Mouse (Mus musculus) embryonic fibroblast, embryonic 13.5 days (primary cell): ENCODE measurements around the gene Jtb.

ENCODE experiments used
- CTCF ChIP-seq: IDR thresholded peaks from 2 replicates; pipeline ENCODE4 v1.5.1; 2011; ENCODE audit warnings: mild to moderate bottlenecking, control low read depth, low read length, moderate library complexity, borderline replicate concordance; ENCODE audit not compliant: insufficient read depth
- POLR2A ChIP-seq: IDR thresholded peaks from 2 replicates; pipeline ENCODE4 v1.6.1; 2011; ENCODE audit warnings: low read depth, mild to moderate bottlenecking, control low read depth, low read length, moderate library complexity

DNA sequence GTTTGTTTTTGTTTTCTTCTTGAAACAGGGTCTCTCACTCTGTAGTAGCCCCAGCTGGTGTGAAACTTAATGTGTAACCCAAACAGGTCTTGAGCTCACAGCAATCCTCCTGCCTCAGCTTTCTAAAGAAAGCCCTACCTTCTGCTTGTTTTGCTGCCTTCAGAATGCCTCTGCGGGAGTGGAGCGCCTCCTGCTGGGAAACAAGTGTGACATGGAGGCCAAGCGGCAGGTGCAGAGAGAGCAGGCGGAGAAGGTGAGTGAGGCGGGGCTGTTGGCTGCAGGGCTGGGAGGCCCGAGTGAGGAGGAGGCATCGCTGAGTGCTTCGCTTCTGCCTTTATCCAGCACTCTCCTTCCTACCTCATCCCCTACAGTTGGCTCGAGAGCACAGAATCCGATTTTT, 7.1 kb upstream of the Jtb start:
- TF ChIP-seq CTCF (no peak), POLR2A (no peak)
